Mouse (Mus musculus): ENCODE measurements around the gene Wwc1.
"Not testable (repeated sequence)": the region's sequence is repeated elsewhere in the genome, so short reads cannot be mapped to it uniquely, and the experiment has no call there.

The Wwc1 gene

GRCm38 (mm10) chr11:35834022-35834760, 146.1 kb downstream of the Wwc1 start, which contains the start of gene Rars:
TSS of gene Rars (minus strand) at chr11:35834506.
- DNase-seq: peak; percentile 96

GRCm38 (mm10) chr11:35833270-35833669, 147.1 kb downstream of the Wwc1 start:
- no peak for DNase-seq

GRCm38 (mm10) chr11:35832139-35832538, 148.2 kb downstream of the Wwc1 start:
- no peak for DNase-seq

- DNase-seq: no peak
Measured at GRCm38 (mm10) chr11:35827714-35828113, 152.6 kb downstream of the Wwc1 start.

GRCm38 (mm10) chr11:35816316-35816715, 164.0 kb downstream of the Wwc1 start:
- no peak for DNase-seq

GRCm38 (mm10) chr11:35811458-35811857, 168.9 kb downstream of the Wwc1 start:
- no peak for DNase-seq

GRCm38 (mm10) chr11:35801332-35801731, 179.0 kb downstream of the Wwc1 start:
- no peak for DNase-seq

- peak; percentile 88 for DNase-seq
Measured at GRCm38 (mm10) chr11:35798874-35799273, 181.5 kb downstream of the Wwc1 start, which contains the start of gene Fbll1. TSS of gene Fbll1 (minus strand) at chr11:35798884.

- peak; percentile 58 for DNase-seq
Measured at GRCm38 (mm10) chr11:35798495-35798820, 181.9 kb downstream of the Wwc1 start.

- peak; percentile 38 for DNase-seq
Measured at GRCm38 (mm10) chr11:35797751-35798494, 182.4 kb downstream of the Wwc1 start.

GRCm38 (mm10) chr11:35792800-35793199, 187.5 kb downstream of the Wwc1 start:
- DNase-seq: not testable (repeated sequence)

- no peak for DNase-seq
Measured at GRCm38 (mm10) chr11:35788443-35788842, 191.9 kb downstream of the Wwc1 start.
